Mouse (Mus musculus): ENCODE data around the gene Gm10392.

- TF ChIP-seq CHD2 (IDR thresholded peaks at IDR 0.05; ENCODE audit: low read depth, low read length), result no peak
- no peak for TF ChIP-seq HCFC1 (IDR thresholded peaks at IDR 0.05; ENCODE audit: borderline replicate concordance, insufficient read depth, low read length)
- TF ChIP-seq ZC3H11A (IDR thresholded peaks at IDR 0.05; ENCODE audit: borderline replicate concordance, low read depth, low read length), result no peak
Observed at GRCm38 (mm10) chr11:77490451-77490850, 28.5 kb downstream of the Gm10392 start.

Measured in ES-E14 (cell line).